17 mouse cellular contexts compared by ENCODE assay signal in the genomic region with DNA sequence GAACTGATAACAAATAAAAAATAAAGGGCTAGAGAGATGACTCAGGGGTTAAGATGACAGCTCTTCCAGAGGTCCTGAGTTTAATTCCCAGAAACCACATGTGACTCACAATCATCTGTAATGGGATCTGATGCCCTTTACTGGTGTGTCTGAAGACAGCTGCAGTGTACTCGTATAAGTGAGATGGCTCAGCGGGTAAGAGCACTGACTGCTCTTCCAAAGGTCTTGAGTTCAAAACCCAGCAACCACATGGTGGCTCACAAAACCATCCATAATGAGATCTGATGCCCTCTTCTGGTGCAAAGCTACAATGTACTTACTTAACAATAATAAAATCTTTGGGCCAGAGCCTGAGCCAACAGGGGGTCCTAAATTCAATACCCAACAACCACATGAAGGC. TPM values are rescaled to one million over a fixed set of nuclear protein-coding genes. Genes with fewer than 3 reads are reported as not detected.
DNase-seq lines count a peak whose midpoint lies in the region; ATAC-seq and TF ChIP-seq lines count a peak whose summit lies in the region.
"Had no signal": no experiment of that assay in that cellular context is flagged by ENCODE, and none has a peak within 500 bp of the region (broad histone marks: within the 10 kb centered on the region; RNA-seq: fewer than 3 reads in every experiment).

No protein-coding gene starts in this region.

- 79% methylated on average over 2 of the region's 2 CpGs for WGBS in kidney, postnatal 0 days

- in situ Hi-C loops in CH12.LX (cut with MboI; ENCODE audit: low pct_ligation_motif_present, low pct_unique_long_range_greater_than_20kb, low sequenced_read_pairs): no loop called here

- no peak for TF ChIP-seq RAD21 in CH12.LX (IDR thresholded peaks at IDR 0.05; ENCODE audit: low read depth, low read length)

- H3K4me3 ChIP-seq in kidney, postnatal 0 days (replicated peaks; ENCODE audit: low read depth, low read length): no peak overlapping the region
- no peak overlapping the region for H3K4me3 ChIP-seq in CH12.LX (replicated peaks in 1 of 3; ENCODE audit: low read depth in 2 of 3, low read length in 2 of 3, poor library complexity in 1 of 3)
- no peak overlapping the region for H3K4me3 ChIP-seq in myocyte
- H3K4me3 ChIP-seq: heart, embryonic 10.5 days; left cerebral cortex, adult 2 months; midbrain, embryonic 13.5 days had no signal

- no peak for TF ChIP-seq POLR2A in CH12.LX (IDR thresholded peaks at IDR 0.05; ENCODE audit: low read depth, low read length)
- TF ChIP-seq POLR2A in myocyte (IDR thresholded peaks at IDR 0.05; ENCODE audit: insufficient read length, low read depth): no peak

- peak; percentile 44 for DNase-seq in adrenal gland, adult 2 months
- no peak for DNase-seq in adrenal gland, postnatal 25 days
- DNase-seq in kidney, postnatal 0 days (ENCODE audit: low spot score): peak; percentile 22
- no peak for DNase-seq in kidney, postnatal 14 days
- peak; percentile 42 for DNase-seq in CH12.LX (ENCODE audit: extremely low read depth)
- DNase-seq in Muller cell, postnatal 12 days (ENCODE audit: inconsistent ontology term): no peak
- no peak for DNase-seq in kidney, adult 8-10 months
- DNase-seq: adrenal gland, adult 8-10 months; cerebellum, adult 8-10 months; right cerebral cortex, postnatal 25 days had no signal

- H3K9ac ChIP-seq in kidney, postnatal 0 days (ENCODE audit: low read depth, low read length): no peak overlapping the region
- H3K9ac ChIP-seq in CH12.LX (ENCODE audit: insufficient read depth, low read depth): no peak overlapping the region
- H3K9ac ChIP-seq: liver, embryonic 15.5 days; midbrain, embryonic 13.5 days had no signal

- TF ChIP-seq CTCF in kidney, postnatal 0 days (IDR thresholded peaks at IDR 0.05; ENCODE audit: low read depth): peak; percentile 34
- peak in 1 of 2 experiments; percentile 54; a peak in 2 of 4 replicates for TF ChIP-seq CTCF in CH12.LX (conservative IDR thresholded peaks at IDR 0.05 in 1 of 2, IDR thresholded peaks at IDR 0.05 in 1 of 2; ENCODE audit: low read depth in 2 of 2, low read length in 2 of 2)

- no peaks in the 10 kb centered on the region for H3K9me3 ChIP-seq in kidney, postnatal 0 days (replicated peaks; ENCODE audit: low read length)
- H3K9me3 ChIP-seq in CH12.LX (replicated peaks; ENCODE audit: low read length): no peaks in the 10 kb centered on the region
- H3K9me3 ChIP-seq: heart, embryonic 10.5 days; liver, embryonic 15.5 days; midbrain, embryonic 13.5 days had no signal

- peaks cover 28% of the 10 kb centered on the region for H3K36me3 ChIP-seq in kidney, postnatal 0 days (ENCODE audit: insufficient read depth, low read length)
- peaks cover 32 to 44% of the 10 kb centered on the region in 2 experiments for H3K36me3 ChIP-seq in CH12.LX (replicated peaks in 1 of 2; ENCODE audit: control insufficient read depth in 1 of 2, insufficient read depth in 1 of 2, low read length in 1 of 2)
- H3K36me3 ChIP-seq in myocyte (ENCODE audit: control insufficient read depth, insufficient read depth): peaks cover 8% of the 10 kb centered on the region

- peaks cover 12% of the 10 kb centered on the region for H3K79me2 ChIP-seq in CH12.LX (replicated peaks; ENCODE audit: control insufficient read depth, extremely low read depth, insufficient read depth, poor library complexity, severe bottlenecking)
- no peaks in the 10 kb centered on the region for H3K79me2 ChIP-seq in myocyte (ENCODE audit: control insufficient read depth, insufficient read depth)

- H3ac ChIP-seq in myocyte (ENCODE audit: control insufficient read depth, insufficient read length): no peak overlapping the region

- ATAC-seq in kidney, postnatal 0 days (replicated peaks; ENCODE audit: low FRiP score, low read depth): no peak
- ATAC-seq: forebrain, embryonic 14.5 days; midbrain, embryonic 13.5 days had no signal

- no peaks in the 10 kb centered on the region for H3K4me1 ChIP-seq in kidney, postnatal 0 days (replicated peaks; ENCODE audit: insufficient read depth, low read length)
- peaks cover 0 to 23% of the 10 kb centered on the region in 2 experiments; a peak in 2 of 4 replicates for H3K4me1 ChIP-seq in CH12.LX (ENCODE audit: control insufficient read depth in 1 of 2, insufficient read depth in 2 of 2)

- no peak for TF ChIP-seq EP300 in CH12.LX (IDR thresholded peaks at IDR 0.05; ENCODE audit: low read length)

- no peak overlapping the region for H3K27ac ChIP-seq in kidney, postnatal 0 days
- H3K27ac ChIP-seq in CH12.LX (ENCODE audit: insufficient read depth, low read depth): no peak overlapping the region
- H3K27ac ChIP-seq: heart, embryonic 10.5 days; left cerebral cortex, adult 2 months; liver, embryonic 15.5 days; macrophage; midbrain, embryonic 13.5 days had no signal

- dilution Hi-C loops in CH12.LX (cut with MboI; ENCODE audit: extremely low pct_ligation_motif_present, extremely low pct_unique_long_range_greater_than_20kb, low sequenced_read_pairs): no loop called here

- H3K27me3 ChIP-seq in kidney, postnatal 0 days (ENCODE audit: insufficient read depth, low read length): no peaks in the 10 kb centered on the region
- H3K27me3 ChIP-seq in CH12.LX (replicated peaks) (no peaks in the 10 kb centered on the region), myocyte (ENCODE audit: control insufficient read depth, insufficient read depth, insufficient read length) (no peaks in the 10 kb centered on the region)
- H3K27me3 ChIP-seq: liver, embryonic 15.5 days; midbrain, embryonic 13.5 days had no signal

- no peak overlapping the region for H3K4me2 ChIP-seq in kidney, postnatal 0 days (ENCODE audit: low read length)
- H3K4me2 ChIP-seq in CH12.LX (ENCODE audit: insufficient read depth, low read depth, poor library complexity, severe bottlenecking) (no peak overlapping the region), myocyte (ENCODE audit: low read depth) (no peak overlapping the region)

TF ChIP-seq in CH12.LX, 34 proteins besides CTCF, POLR2A, EP300 and RAD21:
- TF ChIP-seq MYC (IDR thresholded peaks at IDR 0.05; ENCODE audit: low read depth, low read length): peak; percentile 59; the same call in 1 of the 2 replicates
- TF ChIP-seq TBP (conservative IDR thresholded peaks at IDR 0.05; ENCODE audit: low read depth, low read length): 0 out of 2 replicates have a peak, but pooled peaks have one; percentile 28
- TF ChIP-seq SMC3 (IDR thresholded peaks at IDR 0.05; ENCODE audit: low read depth, low read length): 0 out of 2 replicates have a peak, but pooled peaks have one; percentile 3
- no peak for TF ChIP-seq USF1 (IDR thresholded peaks at IDR 0.05; ENCODE audit: low read depth, low read length)

TF ChIP-seq in myocyte, 11 proteins besides CTCF, POLR2A, EP300 and RAD21 (continues in another document):
- TF ChIP-seq TCF3 (IDR thresholded peaks at IDR 0.05; ENCODE audit: insufficient read length, low read depth) (no peak), MAX (IDR thresholded peaks at IDR 0.05; ENCODE audit: low read depth) (no peak), MYOD1 (IDR thresholded peaks at IDR 0.05; ENCODE audit: control insufficient read depth in 1 of 3, insufficient read length in 2 of 3, low read depth in 2 of 3) (peak; percentile 25 to 63 (median 60)), E2F4 (IDR thresholded peaks at IDR 0.05; ENCODE audit: insufficient read depth) (no peak), CEBPB (IDR thresholded peaks at IDR 0.05; ENCODE audit: insufficient read depth, poor library complexity, severe bottlenecking) (no peak), USF1 (IDR thresholded peaks at IDR 0.05; ENCODE audit: low read depth) (peak; percentile 67)

RNA-seq across cellular contexts. Expression of a gene that starts 2.1 kb away (rescaled TPM):
- 10 to 100 TPM; 21.8 to 38.2 TPM for total RNA-seq in adrenal gland, adult 2 months (2021)
- polyA plus RNA-seq in adrenal gland, adult 2 months (2012; rRNA removed): 25.0 and 28.1 TPM in 2 replicates
- total RNA-seq in adrenal gland, postnatal 25 days (2021): 34.0 and 36.3 TPM in 2 replicates
- 58.4 and 66.0 TPM in 2 replicates for polyA plus RNA-seq in kidney, postnatal 0 days (2015; fragmentation: Nextera tagmentation; extraction: Ambion mirVana)
- total RNA-seq in CH12.LX (2012; rRNA removed) (133 and 134 TPM in 2 replicates), CH12.LX (2014; rRNA removed) (78.2 and 81.5 TPM in 2 replicates)
- polyA plus RNA-seq in CH12.LX (2012; ENCODE audit: insufficient read length, low read depth) (84.5 and 99.8 TPM in 2 replicates), myocyte (2012; fragmentation: generic; extraction: Trizol) (31.2 TPM)

RNA-seq across cellular contexts. Expression of a gene that starts 9.3 kb away (rescaled TPM):
- 1 to 10 TPM; 1.9 to 5.6 TPM for total RNA-seq in adrenal gland, adult 2 months (2021)
- polyA plus RNA-seq in adrenal gland, adult 2 months (2012; rRNA removed): 0.24 TPM in 1 of 2 replicates, not detected in the other
- 3.7 and 4.2 TPM in 2 replicates for total RNA-seq in adrenal gland, postnatal 25 days (2021)
- polyA plus RNA-seq in kidney, postnatal 0 days (2015; fragmentation: Nextera tagmentation; extraction: Ambion mirVana): 4.0 and 4.5 TPM in 2 replicates
- total RNA-seq in CH12.LX (2012; rRNA removed): 8.3 and 8.4 TPM in 2 replicates
- total RNA-seq in CH12.LX (2014; rRNA removed): 1.7 and 2.3 TPM in 2 replicates
- polyA plus RNA-seq in CH12.LX (2012; ENCODE audit: insufficient read length, low read depth): 6.2 and 8.7 TPM in 2 replicates
- 3.8 TPM for polyA plus RNA-seq in myocyte (2012; fragmentation: generic; extraction: Trizol)
- polyA plus RNA-seq: macrophage had no signal

RNA-seq across cellular contexts. Expression of a gene that starts 9.6 kb away (rescaled TPM):
- 10 to 100 TPM; 23.7 to 24.4 TPM for total RNA-seq in adrenal gland, adult 2 months (2021)
- 22.0 and 22.1 TPM in 2 replicates for polyA plus RNA-seq in adrenal gland, adult 2 months (2012; rRNA removed)
- total RNA-seq in adrenal gland, postnatal 25 days (2021): 26.3 and 26.4 TPM in 2 replicates
- polyA plus RNA-seq in kidney, postnatal 0 days (2015; fragmentation: Nextera tagmentation; extraction: Ambion mirVana): 17.9 and 19.6 TPM in 2 replicates
- total RNA-seq in CH12.LX (2012; rRNA removed) (10.1 and 10.7 TPM in 2 replicates), CH12.LX (2014; rRNA removed) (6.4 and 6.8 TPM in 2 replicates)
- polyA plus RNA-seq in CH12.LX (2012; ENCODE audit: insufficient read length, low read depth) (12.7 and 13.5 TPM in 2 replicates), myocyte (2012; fragmentation: generic; extraction: Trizol) (13.6 TPM)

RNA-seq across cellular contexts. Expression of a gene that starts 9.8 kb away (rescaled TPM):
- total RNA-seq in adrenal gland, adult 2 months (2021): 1 to 10 TPM; 2.1 to 4.3 TPM
- 0.93 and 1.1 TPM in 2 replicates for polyA plus RNA-seq in adrenal gland, adult 2 months (2012; rRNA removed)
- total RNA-seq in adrenal gland, postnatal 25 days (2021): 3.2 and 3.9 TPM in 2 replicates
- polyA plus RNA-seq in kidney, postnatal 0 days (2015; fragmentation: Nextera tagmentation; extraction: Ambion mirVana): 8.7 and 11.5 TPM in 2 replicates
- total RNA-seq in CH12.LX (2012; rRNA removed) (2.3 and 2.4 TPM in 2 replicates), CH12.LX (2014; rRNA removed) (1.9 and 2.3 TPM in 2 replicates)
- polyA plus RNA-seq in CH12.LX (2012; ENCODE audit: insufficient read length, low read depth) (2.2 and 3.0 TPM in 2 replicates), myocyte (2012; fragmentation: generic; extraction: Trizol) (58.8 TPM)

RNA-seq across cellular contexts. Expression of a gene that starts 26.8 kb away (rescaled TPM):
- 10 to 100 TPM; 34.0 to 75.2 TPM for total RNA-seq in adrenal gland, adult 2 months (2021)
- polyA plus RNA-seq in adrenal gland, adult 2 months (2012; rRNA removed): 133 and 183 TPM in 2 replicates
- total RNA-seq in adrenal gland, postnatal 25 days (2021): 74.2 and 91.6 TPM in 2 replicates
- 396 and 448 TPM in 2 replicates for polyA plus RNA-seq in kidney, postnatal 0 days (2015; fragmentation: Nextera tagmentation; extraction: Ambion mirVana)
- total RNA-seq in CH12.LX (2012; rRNA removed) (3,039 and 3,055 TPM in 2 replicates), CH12.LX (2014; rRNA removed) (5,415 and 5,728 TPM in 2 replicates)
- polyA plus RNA-seq in CH12.LX (2012; ENCODE audit: insufficient read length, low read depth) (881 and 909 TPM in 2 replicates), myocyte (2012; fragmentation: generic; extraction: Trizol) (2,022 TPM)

Comparison
In these comparisons a context has a peak if more than half of its experiments do, and no peak if none do; other contexts are left out.
1. DNase-seq: peak in adrenal gland, adult 2 months (single experiment), kidney, postnatal 0 days (single experiment) and CH12.LX (single experiment); none in adrenal gland, postnatal 25 days (single experiment), kidney, postnatal 14 days (single experiment), Muller cell, postnatal 12 days (single experiment) and kidney, adult 8-10 months (0 of 2).